Mouse (Mus musculus): ENCODE results near the gene Mansc1. TPM values are rescaled to one million over a fixed set of nuclear protein-coding genes. Genes with fewer than 3 reads are reported as not detected.
"Not testable (repeated sequence)": the region's sequence is repeated elsewhere in the genome, so short reads cannot be mapped to it uniquely, and the experiment has no call there.

The Mansc1 gene
- total RNA-seq (2014; fragmentation: Nextera tagmentation) (not detected in 2 replicates), total RNA-seq (2017) (0.12 TPM in 1 of 2 replicates, not detected in the other), polyA plus RNA-seq (2012) (not detected in 2 replicates)

- Histone ChIP-seq H3K9me3 (replicated peaks) (no peaks in the 10 kb centered on the region), H3K36me3 (replicated peaks) (no peaks in the 10 kb centered on the region), H3K4me3 (ENCODE audit: low read depth, low read length) (no peak within 1 kb of the TSS), H3K27me3 (ENCODE audit: insufficient read depth, low read length) (peaks cover 20% of the 10 kb centered on the region; the same call in 1 of the 2 replicates), H3K4me1 (ENCODE audit: insufficient read depth, low read depth, low read length) (peaks cover 3% of the 10 kb centered on the region; the same call in 1 of the 2 replicates)
- DNase-seq (ENCODE audit: low spot score) (no peak), ATAC-seq (ENCODE audit: extremely low read depth, insufficient number of reproducible peaks, low FRiP score, poor library complexity, severe bottlenecking) (no peak)
- TF ChIP-seq POLR2AphosphoS5 (IDR thresholded peaks at IDR 0.05; ENCODE audit: insufficient replicate concordance, low read depth, low read length): no peak
- no peak for TF ChIP-seq CTCF (IDR thresholded peaks at IDR 0.05; ENCODE audit: low read depth, low read length)
- no peak for TF ChIP-seq GATA2 (IDR thresholded peaks at IDR 0.05; ENCODE audit: borderline replicate concordance, low read depth, low read length)
- no peak for TF ChIP-seq TAL1 (conservative IDR thresholded peaks at IDR 0.05; ENCODE audit: low read depth, low read length)
- TF ChIP-seq GATA1 (IDR thresholded peaks at IDR 0.05; ENCODE audit: borderline replicate concordance, low read length): no peak
Measured at GRCm38 (mm10) chr6:134631947-134632687, at the start of gene Mansc1. Gene Mansc1 (minus strand): TSS chr6:134632488.

- ATAC-seq (ENCODE audit: extremely low read depth, insufficient number of reproducible peaks, low FRiP score, poor library complexity, severe bottlenecking): peak; percentile 15; the same call in 1 of the 2 replicates
- H3K36me3 ChIP-seq (replicated peaks): peaks cover 13% of the 10 kb centered on the region
- DNase-seq (ENCODE audit: low spot score): not testable (repeated sequence)
Measured at GRCm38 (mm10) chr6:134679330-134679729, 47.0 kb upstream of the Mansc1 start.

GRCm38 (mm10) chr6:134678037-134678436 is 45.7 kb upstream of the Mansc1 start:
- DNase-seq (ENCODE audit: low spot score) (no peak), ATAC-seq (ENCODE audit: extremely low read depth, insufficient number of reproducible peaks, low FRiP score, poor library complexity, severe bottlenecking) (peak; percentile 66)
- TF ChIP-seq POLR2AphosphoS5 (IDR thresholded peaks at IDR 0.05; ENCODE audit: insufficient replicate concordance, low read depth, low read length): no peak
- TF ChIP-seq TAL1 (conservative IDR thresholded peaks at IDR 0.05; ENCODE audit: low read depth, low read length): peak; percentile 48
- no peak for TF ChIP-seq GATA1 (IDR thresholded peaks at IDR 0.05; ENCODE audit: borderline replicate concordance, low read length)
- TF ChIP-seq GATA2 (IDR thresholded peaks at IDR 0.05; ENCODE audit: borderline replicate concordance, low read depth, low read length): no peak
- H3K4me1 ChIP-seq (ENCODE audit: insufficient read depth, low read depth, low read length): peaks cover 41% of the 10 kb centered on the region
- H3K9me3 ChIP-seq (replicated peaks): no peaks in the 10 kb centered on the region
- H3K36me3 ChIP-seq (replicated peaks): peaks cover 13% of the 10 kb centered on the region
- H3K27me3 ChIP-seq (ENCODE audit: insufficient read depth, low read length): no peaks in the 10 kb centered on the region
- H3K4me3 ChIP-seq (ENCODE audit: low read depth, low read length): no peak overlapping the region

More at GRCm38 (mm10) chr6:134679330-134679729, 47.0 kb upstream of the Mansc1 start:
- H3K4me3 ChIP-seq (ENCODE audit: low read depth, low read length); H3K9me3 ChIP-seq (replicated peaks); H3K27me3 ChIP-seq (ENCODE audit: insufficient read depth, low read length): not testable (repeated sequence)
- peaks cover 36% of the 10 kb centered on the region for H3K4me1 ChIP-seq (ENCODE audit: insufficient read depth, low read depth, low read length)

- Histone ChIP-seq H3K27me3 (ENCODE audit: insufficient read depth, low read length) (no peaks in the 10 kb centered on the region), H3K4me1 (ENCODE audit: insufficient read depth, low read depth, low read length) (peaks cover 42% of the 10 kb centered on the region), H3K4me3 (ENCODE audit: low read depth, low read length) (no peak overlapping the region), H3K36me3 (replicated peaks) (peaks cover 10% of the 10 kb centered on the region), H3K9me3 (replicated peaks) (no peaks in the 10 kb centered on the region)
- TF ChIP-seq GATA1 (IDR thresholded peaks at IDR 0.05; ENCODE audit: borderline replicate concordance, low read length): no peak
- TF ChIP-seq CTCF (IDR thresholded peaks at IDR 0.05; ENCODE audit: low read depth, low read length): no peak
- no peak for TF ChIP-seq GATA2 (IDR thresholded peaks at IDR 0.05; ENCODE audit: borderline replicate concordance, low read depth, low read length)
- no peak for TF ChIP-seq POLR2AphosphoS5 (IDR thresholded peaks at IDR 0.05; ENCODE audit: insufficient replicate concordance, low read depth, low read length)
- TF ChIP-seq TAL1 (conservative IDR thresholded peaks at IDR 0.05; ENCODE audit: low read depth, low read length): no peak
- DNase-seq (ENCODE audit: low spot score) (no peak), ATAC-seq (ENCODE audit: extremely low read depth, insufficient number of reproducible peaks, low FRiP score, poor library complexity, severe bottlenecking) (no peak)
Measured at GRCm38 (mm10) chr6:134677504-134677903, 45.2 kb upstream of the Mansc1 start.

GRCm38 (mm10) chr6:134673712-134674111 is 41.4 kb upstream of the Mansc1 start:
- peaks cover 47% of the 10 kb centered on the region for H3K4me1 ChIP-seq (ENCODE audit: insufficient read depth, low read depth, low read length)
- H3K9me3 ChIP-seq (replicated peaks); H3K27me3 ChIP-seq (ENCODE audit: insufficient read depth, low read length); H3K36me3 ChIP-seq (replicated peaks): not testable (repeated sequence)
- ATAC-seq (ENCODE audit: extremely low read depth, insufficient number of reproducible peaks, low FRiP score, poor library complexity, severe bottlenecking) (peak; percentile 62), DNase-seq (ENCODE audit: low spot score) (peak; percentile 22)
- H3K4me3 ChIP-seq (ENCODE audit: low read depth, low read length): peak overlapping the region; percentile 6; the same call in 1 of the 2 replicates

- DNase-seq (ENCODE audit: low spot score): no peak
- TF ChIP-seq GATA2 (IDR thresholded peaks at IDR 0.05; ENCODE audit: borderline replicate concordance, low read depth, low read length): no peak
- TF ChIP-seq GATA1 (IDR thresholded peaks at IDR 0.05; ENCODE audit: borderline replicate concordance, low read length): no peak
- TF ChIP-seq POLR2AphosphoS5 (IDR thresholded peaks at IDR 0.05; ENCODE audit: insufficient replicate concordance, low read depth, low read length): no peak
- no peak for TF ChIP-seq TAL1 (conservative IDR thresholded peaks at IDR 0.05; ENCODE audit: low read depth, low read length)
- TF ChIP-seq CTCF (IDR thresholded peaks at IDR 0.05; ENCODE audit: low read depth, low read length): no peak
Measured at GRCm38 (mm10) chr6:134670881-134671411, 38.7 kb upstream of the Mansc1 start.

More at GRCm38 (mm10) chr6:134670881-134671411, 38.7 kb upstream of the Mansc1 start:
- no peaks in the 10 kb centered on the region for H3K9me3 ChIP-seq (replicated peaks)
- peaks cover 3% of the 10 kb centered on the region for H3K36me3 ChIP-seq (replicated peaks)
- peaks cover 50% of the 10 kb centered on the region for H3K4me1 ChIP-seq (ENCODE audit: insufficient read depth, low read depth, low read length)
- no peaks in the 10 kb centered on the region for H3K27me3 ChIP-seq (ENCODE audit: insufficient read depth, low read length)
- no peak overlapping the region for H3K4me3 ChIP-seq (ENCODE audit: low read depth, low read length)
- ATAC-seq (ENCODE audit: extremely low read depth, insufficient number of reproducible peaks, low FRiP score, poor library complexity, severe bottlenecking): no peak
